Mouse (Mus musculus) testis, adult 2 months (tissue): ENCODE results near the gene Padi2. TPM values are rescaled to one million over a fixed set of nuclear protein-coding genes. Genes with fewer than 3 reads are reported as not detected.

Source experiments
- H3K27ac ChIP-seq: fragments of 200-500 bp; 2 replicates; pipeline ENCODE4 v1.5.1; 2012; ENCODE audit warnings: low read depth, low read length; ENCODE audit not compliant: control insufficient read depth, insufficient read depth
- H3K27me3 ChIP-seq: fragments of 200-500 bp; 2 replicates; pipeline ENCODE4 v1.6.1; 2012; ENCODE audit warnings: mild to moderate bottlenecking, low read length, moderate library complexity; ENCODE audit not compliant: control insufficient read depth, insufficient read depth
- H3K36me3 ChIP-seq: fragments of 200-500 bp; 2 replicates; pipeline ENCODE4 v1.6.1; 2012; ENCODE audit warnings: mild to moderate bottlenecking, low read length; ENCODE audit not compliant: control insufficient read depth, insufficient read depth
- H3K4me1 ChIP-seq: fragments of 200-500 bp; 2 replicates; pipeline ENCODE4 v1.6.1; 2012; ENCODE audit warnings: low read length; ENCODE audit not compliant: control insufficient read depth, insufficient read depth
- H3K4me3 ChIP-seq: fragments of 200-500 bp; 2 replicates; pipeline ENCODE4 v1.5.1; 2012; ENCODE audit warnings: low read depth, mild to moderate bottlenecking, low read length, moderate library complexity, mixed read lengths; ENCODE audit not compliant: control insufficient read depth
- CTCF ChIP-seq: fragments of 200-500 bp; IDR thresholded peaks from 2 replicates; pipeline ENCODE4 v1.5.1; 2012; ENCODE audit warnings: low read depth, mild to moderate bottlenecking, inconsistent platforms, low read length, moderate library complexity; ENCODE audit not compliant: control insufficient read depth, insufficient read depth, insufficient replicate concordance
- POLR2A ChIP-seq: fragments of 200-500 bp; IDR thresholded peaks from 2 replicates; pipeline ENCODE4 v1.6.1; 2012; ENCODE audit warnings: low read depth, mild to moderate bottlenecking, inconsistent platforms, low read length, moderate library complexity; ENCODE audit not compliant: control insufficient read depth
- polyA plus RNA-seq: library from polyadenylated mRNA; depleted of rRNA; stranded (reverse); fragments of >200 nt; gene quantifications from 2 replicates; pipeline ENCODE4 v1.2.3, GENCODE M21; 2012; rRNA removed

Padi2 gene
- polyA plus RNA-seq, 1 experiment = 1.9 TPM

GRCm38 (mm10) chr4:140989447-140989846 lies 83.3 kb downstream of the Padi2 start:
- H3K27me3 ChIP-seq = no peaks in the 10 kb centered on the region
- H3K27ac ChIP-seq = no peak overlapping the region; the same call in 1 of the 2 replicates
- H3K36me3 ChIP-seq = no peaks in the 10 kb centered on the region
- peaks cover 7% of the 10 kb centered on the region for H3K4me1 ChIP-seq
- no peak overlapping the region for H3K4me3 ChIP-seq
- no peak for TF ChIP-seq CTCF
- no peak for TF ChIP-seq POLR2A

- Histone ChIP-seq H3K27ac (no peak overlapping the region), H3K4me3 (no peak overlapping the region), H3K36me3 (no peaks in the 10 kb centered on the region), H3K27me3 (no peaks in the 10 kb centered on the region), H3K4me1 (peaks cover 3% of the 10 kb centered on the region)
- TF ChIP-seq POLR2A (no peak), CTCF (no peak)
Observed at GRCm38 (mm10) chr4:140992215-140992614, 86.1 kb downstream of the Padi2 start.

GRCm38 (mm10) chr4:140993846-140994245 lies 87.7 kb downstream of the Padi2 start:
- no peak overlapping the region for H3K27ac ChIP-seq
- peaks cover 2% of the 10 kb centered on the region; the same call in 1 of the 2 replicates for H3K4me1 ChIP-seq
- no peak overlapping the region for H3K4me3 ChIP-seq
- H3K27me3 ChIP-seq = no peaks in the 10 kb centered on the region
- no peaks in the 10 kb centered on the region for H3K36me3 ChIP-seq
- TF ChIP-seq POLR2A = no peak
- TF ChIP-seq CTCF = no peak

GRCm38 (mm10) chr4:140995811-140996210 lies 89.7 kb downstream of the Padi2 start:
- no peak overlapping the region for H3K4me3 ChIP-seq
- H3K4me1 ChIP-seq = no peaks in the 10 kb centered on the region
- no peaks in the 10 kb centered on the region for H3K27me3 ChIP-seq
- TF ChIP-seq CTCF (no peak), POLR2A (no peak)
- H3K27ac ChIP-seq = no peak overlapping the region
- no peaks in the 10 kb centered on the region for H3K36me3 ChIP-seq

GRCm38 (mm10) chr4:140996812-140997211 lies 90.7 kb downstream of the Padi2 start:
- Histone ChIP-seq H3K36me3 (no peaks in the 10 kb centered on the region), H3K4me3 (no peak overlapping the region), H3K27ac (no peak overlapping the region), H3K27me3 (no peaks in the 10 kb centered on the region), H3K4me1 (no peaks in the 10 kb centered on the region)
- no peak for TF ChIP-seq POLR2A

Other genes with a start within 250 kb of the Padi2 start
- 5.9 and 7.2 TPM in 2 replicates for gene Arhgef10l, start 240.3 kb upstream of the Padi2 start, polyA plus RNA-seq
- 30.0 and 32.1 TPM in 2 replicates for gene Rcc2, start 205.8 kb upstream of the Padi2 start, polyA plus RNA-seq
- gene Padi6, start 163.7 kb upstream of the Padi2 start, polyA plus RNA-seq = 11.0 and 11.8 TPM in 2 replicates
- 0.61 and 0.87 TPM in 2 replicates for gene Padi4, start 132.1 kb upstream of the Padi2 start, polyA plus RNA-seq
- gene Padi3, start 95.7 kb upstream of the Padi2 start, polyA plus RNA-seq = 1.7 TPM in 2 replicates
- 0.47 and 0.58 TPM in 2 replicates for gene Padi1, start 60.6 kb upstream of the Padi2 start, polyA plus RNA-seq
- gene Sdhb, start 54.9 kb downstream of the Padi2 start, polyA plus RNA-seq = 97.1 and 102 TPM in 2 replicates
- 40.8 and 41.6 TPM in 2 replicates for gene Atp13a2, start 80.5 kb downstream of the Padi2 start, polyA plus RNA-seq
- 2.3 and 4.7 TPM in 2 replicates for gene Mfap2, start 104.1 kb downstream of the Padi2 start, polyA plus RNA-seq
- gene Crocc, start 154.2 kb downstream of the Padi2 start, polyA plus RNA-seq = 12.5 and 15.8 TPM in 2 replicates
- gene Necap2, start 172.0 kb downstream of the Padi2 start, polyA plus RNA-seq = 27.3 and 30.1 TPM in 2 replicates
- 518 and 561 TPM in 2 replicates for gene Spata21, start 182.0 kb downstream of the Padi2 start, polyA plus RNA-seq
- 8.2 and 8.6 TPM in 2 replicates for gene Szrd1, start 233.4 kb downstream of the Padi2 start, polyA plus RNA-seq
- 10.7 and 11.0 TPM in 2 replicates for gene Fbxo42, start 241.6 kb downstream of the Padi2 start, polyA plus RNA-seq